Mouse (Mus musculus): ENCODE data around the gene Mcoln2.

Mcoln2 gene

DNA sequence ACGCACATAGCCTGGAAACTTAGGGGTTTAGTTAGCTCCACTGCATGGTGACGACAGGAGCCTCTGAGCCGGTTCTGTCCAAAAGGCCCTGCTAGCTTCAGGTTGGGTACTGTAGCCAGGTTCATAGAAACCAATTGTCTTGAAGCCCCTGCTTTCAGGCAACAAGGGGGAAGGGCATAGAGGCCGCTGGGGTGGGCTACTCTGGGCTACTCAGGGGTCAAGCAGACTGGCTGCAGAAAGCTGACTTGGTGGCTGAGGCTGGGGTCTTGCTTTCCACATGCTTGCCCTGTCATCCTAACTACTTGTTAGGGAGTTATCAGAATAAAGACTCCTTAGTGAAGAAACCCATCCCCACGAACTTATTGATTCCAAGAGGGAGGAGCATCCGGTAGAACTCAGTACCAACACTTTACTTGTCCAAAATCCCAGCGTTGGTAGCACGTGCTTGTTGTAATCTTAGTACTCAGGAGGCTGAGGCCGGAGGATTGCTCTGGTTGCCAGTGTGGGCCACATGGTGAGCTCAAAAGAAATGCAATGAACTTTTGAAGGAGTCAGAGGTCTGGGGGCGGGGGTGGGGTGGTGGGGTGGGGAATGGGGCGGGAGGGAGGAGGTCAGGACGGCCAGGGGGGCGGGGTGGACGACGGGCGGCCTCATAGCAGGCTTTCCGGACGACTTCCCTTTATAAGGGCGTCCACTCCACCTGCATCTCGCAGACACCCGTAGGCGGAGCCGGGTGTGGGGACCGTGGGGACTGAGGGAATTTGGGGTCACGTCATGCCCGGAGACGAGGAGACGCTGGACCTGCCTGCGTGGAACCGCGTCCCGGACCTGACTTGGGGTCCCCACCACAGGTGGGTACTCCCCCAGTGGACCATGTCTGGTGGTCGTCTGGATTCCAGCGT is at the start of gene Mcoln2:
Gene Mcoln2 (plus strand): TSS at position 678 of the 902 bp plus-strand sequence.
- in situ Hi-C loops (cut with MboI; ENCODE audit: unreplicated experiment in 2 of 2) = loop anchor here in 1 of 2 experiments (25.0 kb wide), 1 partner anchor 363 kb away; the partner anchor contains the start of gene Rpf1

GRCm38 (mm10) chr3:146099925-146100324 is 49.7 kb upstream of the Mcoln2 start:
- in situ Hi-C loops (cut with MboI; ENCODE audit: unreplicated experiment in 2 of 2) = loop anchor here (10.0 kb wide), 1 partner anchor 75 kb away; no protein-coding TSS in a partner anchor

DNA sequence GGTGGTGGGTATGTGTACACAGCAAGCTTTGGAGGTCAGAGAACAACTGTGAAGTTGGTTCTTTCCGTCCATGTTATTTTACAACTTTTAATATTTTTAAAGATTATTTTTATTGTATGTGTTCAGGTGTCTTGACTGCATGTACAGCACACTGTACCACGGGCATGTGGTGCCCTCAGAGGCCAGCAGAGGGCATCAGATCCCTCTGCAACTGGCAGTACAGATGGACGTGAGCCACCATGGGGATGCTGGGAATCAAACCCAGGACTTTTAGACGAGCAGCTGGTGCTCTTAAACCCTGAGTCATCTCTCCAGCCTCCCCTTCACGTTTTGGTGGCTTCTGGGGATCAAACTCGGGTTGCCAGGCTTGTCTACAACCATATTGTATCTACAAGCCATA is 47.6 kb upstream of the Mcoln2 start:
- in situ Hi-C loops (cut with MboI; ENCODE audit: unreplicated experiment in 2 of 2) = loop anchor here (10.0 kb wide), 1 partner anchor 73 kb away; no protein-coding TSS in a partner anchor

GRCm38 (mm10) chr3:146107116-146107849 is 42.4 kb upstream of the Mcoln2 start:
- in situ Hi-C loops (cut with MboI; ENCODE audit: unreplicated experiment in 2 of 2) = loop anchor here (10.0 kb wide), 1 partner anchor 68 kb away; no protein-coding TSS in a partner anchor

- in situ Hi-C loops (cut with MboI; ENCODE audit: unreplicated experiment in 2 of 2) = loop anchor here (10.0 kb wide), 1 partner anchor 67 kb away; no protein-coding TSS in a partner anchor
Observed at GRCm38 (mm10) chr3:146107921-146108571, 41.6 kb upstream of the Mcoln2 start, which contains the start of gene Wdr63. Gene Wdr63, minus strand, starts transcription at chr3:146108130.

DNA sequence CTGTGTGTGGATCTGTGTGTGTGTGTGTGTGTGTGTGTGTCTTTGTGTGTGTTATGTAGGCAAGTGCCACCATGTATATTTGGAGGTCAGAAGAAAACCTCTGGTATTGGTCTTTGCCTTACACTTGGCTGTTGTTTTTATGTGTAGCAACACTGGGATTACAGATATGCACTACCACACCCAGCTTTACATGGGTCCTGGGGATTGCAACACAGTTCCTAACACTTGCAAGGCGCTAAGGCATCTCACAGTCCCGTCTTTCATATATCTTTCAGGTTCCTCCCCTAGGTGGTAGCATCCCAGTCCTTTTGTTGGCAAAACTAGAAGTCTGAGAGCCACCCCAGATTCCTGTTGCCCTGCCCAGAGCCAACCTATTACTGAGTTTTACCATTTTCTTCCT is 40.7 kb upstream of the Mcoln2 start:
- in situ Hi-C loops (cut with MboI; ENCODE audit: unreplicated experiment in 2 of 2) = loop anchor here (10.0 kb wide), 1 partner anchor 66 kb away; no protein-coding TSS in a partner anchor

GRCm38 (mm10) chr3:146110358-146110757 is 39.3 kb upstream of the Mcoln2 start:
- in situ Hi-C loops (cut with MboI; ENCODE audit: unreplicated experiment in 2 of 2) = no loop called here

- in situ Hi-C loops (cut with MboI; ENCODE audit: unreplicated experiment in 2 of 2) = no loop called here
Observed at GRCm38 (mm10) chr3:146110916-146111315, 38.7 kb upstream of the Mcoln2 start.

- in situ Hi-C loops (cut with MboI; ENCODE audit: unreplicated experiment in 2 of 2) = no loop called here
Observed at GRCm38 (mm10) chr3:146117258-146117996, 32.2 kb upstream of the Mcoln2 start, which contains the start of gene Mcoln3. Gene Mcoln3, plus strand, starts transcription at chr3:146117450.

GRCm38 (mm10) chr3:146117997-146118457 is 31.6 kb upstream of the Mcoln2 start:
- in situ Hi-C loops (cut with MboI; ENCODE audit: unreplicated experiment in 2 of 2) = no loop called here

GRCm38 (mm10) chr3:146121310-146122124 is 28.1 kb upstream of the Mcoln2 start:
- in situ Hi-C loops (cut with MboI; ENCODE audit: unreplicated experiment in 2 of 2) = no loop called here

- in situ Hi-C loops (cut with MboI; ENCODE audit: unreplicated experiment in 2 of 2) = no loop called here
Observed at GRCm38 (mm10) chr3:146122125-146122420, 27.6 kb upstream of the Mcoln2 start.

GRCm38 (mm10) chr3:146122807-146123463 is 26.7 kb upstream of the Mcoln2 start:
- in situ Hi-C loops (cut with MboI; ENCODE audit: unreplicated experiment in 2 of 2) = no loop called here

- in situ Hi-C loops (cut with MboI; ENCODE audit: unreplicated experiment in 2 of 2) = no loop called here
Observed at GRCm38 (mm10) chr3:146123464-146123825, 26.2 kb upstream of the Mcoln2 start.

DNA sequence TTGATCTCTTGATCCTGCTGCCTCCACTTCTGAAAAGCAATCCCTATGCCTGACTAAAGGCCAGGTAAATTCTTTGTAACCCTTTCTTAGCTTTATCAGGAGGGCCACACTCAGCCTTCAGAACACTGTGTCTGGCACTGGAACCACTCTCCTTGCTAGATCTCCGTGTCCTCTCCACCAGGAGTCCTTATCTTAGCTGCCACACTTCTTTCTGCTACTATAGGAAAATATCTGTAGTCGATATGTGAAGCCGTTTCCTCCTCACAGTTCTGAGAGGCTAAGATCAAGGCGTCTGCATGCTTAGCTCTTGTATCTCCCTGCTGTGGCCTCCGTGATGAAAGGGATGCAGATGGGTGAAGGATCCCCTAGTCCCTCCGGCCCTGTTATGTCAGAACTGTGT is 22.4 kb upstream of the Mcoln2 start:
- in situ Hi-C loops (cut with MboI; ENCODE audit: unreplicated experiment in 2 of 2) = no loop called here

- in situ Hi-C loops (cut with MboI; ENCODE audit: unreplicated experiment in 2 of 2) = no loop called here
Observed at GRCm38 (mm10) chr3:146134834-146135233, 14.8 kb upstream of the Mcoln2 start.

DNA sequence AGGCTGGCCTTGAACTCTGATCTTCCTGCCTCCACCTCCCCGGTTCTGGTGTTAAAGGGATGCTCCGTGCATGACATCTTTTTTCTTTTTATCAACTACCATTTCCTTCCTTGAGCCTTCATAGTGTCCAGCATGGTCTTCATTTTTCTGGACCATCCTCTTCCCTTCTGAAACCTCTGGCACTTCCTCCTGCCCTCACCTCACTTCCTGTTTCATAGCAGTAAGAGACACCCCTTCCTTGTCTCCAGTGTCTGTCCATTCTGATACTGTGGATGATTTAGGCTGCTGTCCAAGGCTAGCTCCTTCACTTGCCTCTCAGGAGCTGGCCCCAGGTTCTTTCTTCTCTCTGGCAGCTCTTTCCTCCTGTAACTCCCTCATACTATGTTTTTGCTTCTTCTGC is 14.2 kb upstream of the Mcoln2 start:
- in situ Hi-C loops (cut with MboI; ENCODE audit: unreplicated experiment in 2 of 2) = no loop called here

GRCm38 (mm10) chr3:146136422-146136821 is 13.2 kb upstream of the Mcoln2 start:
- in situ Hi-C loops (cut with MboI; ENCODE audit: unreplicated experiment in 2 of 2) = no loop called here

GRCm38 (mm10) chr3:146140276-146140675 is 9.4 kb upstream of the Mcoln2 start:
- in situ Hi-C loops (cut with MboI; ENCODE audit: unreplicated experiment in 2 of 2) = no loop called here
